Mouse (Mus musculus): ENCODE measurements at regions not wholly inside any gene's neighbourhood (a gene's known extent, or its start where the extent isn't known, plus 50 kb on each side); places are given as distances from the start of the nearest gene placed in this dataset.

DNA sequence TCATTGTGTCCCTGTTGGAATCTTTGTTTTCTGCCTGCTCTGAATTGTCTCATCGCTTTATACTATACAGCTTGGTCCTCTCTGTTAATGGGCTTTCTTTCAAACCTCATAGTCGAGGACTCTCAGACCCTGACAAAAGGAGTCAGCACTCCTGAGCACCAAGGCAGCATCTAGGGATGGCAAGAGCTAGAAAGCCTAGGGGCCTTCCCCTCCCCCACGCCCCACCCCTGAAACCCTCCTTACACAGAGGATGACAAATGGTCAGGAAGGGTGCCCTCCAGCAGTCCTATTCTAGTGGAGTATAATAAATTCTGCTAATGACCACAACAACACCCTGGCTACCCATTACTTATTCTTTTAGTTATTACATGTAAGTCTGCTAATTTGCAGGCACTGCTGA lies 74.4 kb downstream of the Tbx19 start:
- in situ Hi-C loops (cut with MboI, MseI), result no loop called here

DNA sequence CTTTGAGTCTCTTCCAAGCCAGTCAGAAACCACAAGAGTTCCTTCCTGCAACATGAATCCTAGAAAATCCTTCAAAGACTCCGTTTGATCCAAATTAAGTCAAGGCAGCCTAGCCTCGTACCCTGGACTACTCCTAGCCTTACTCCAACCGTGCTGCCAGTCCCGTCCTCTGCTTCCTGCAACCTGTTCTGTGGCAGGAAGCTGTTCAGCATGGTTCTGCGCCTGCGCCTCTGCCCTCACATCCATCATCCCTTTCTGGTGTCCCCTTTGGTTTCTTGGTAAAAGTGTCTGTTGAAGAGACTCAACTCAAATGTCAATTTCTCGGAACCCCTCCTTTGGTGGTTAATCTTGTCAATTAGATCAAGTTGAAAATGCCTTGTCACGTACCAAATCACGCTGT lies 75.8 kb downstream of the Tbx19 start:
- in situ Hi-C loops (cut with MboI, MseI), result no loop called here

DNA sequence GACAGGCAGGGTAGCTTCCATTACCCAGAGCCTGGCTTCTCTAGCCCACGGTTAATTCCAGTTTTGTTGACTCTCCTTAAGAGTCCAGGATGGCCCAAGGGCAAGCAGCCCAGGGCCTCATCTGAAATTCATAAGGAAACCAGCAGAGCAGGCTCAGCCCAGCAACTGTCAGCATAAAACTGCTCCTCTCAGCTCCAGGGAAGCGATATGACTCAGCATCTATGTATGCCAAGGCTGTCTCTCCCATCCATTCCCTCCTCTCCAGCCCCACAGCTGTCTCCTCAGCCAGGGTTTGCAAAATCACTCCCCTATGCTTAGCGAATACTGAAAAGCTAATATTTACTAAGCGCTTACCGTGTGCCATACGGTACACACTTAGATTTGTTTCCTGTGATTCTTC lies 76.4 kb downstream of the Tbx19 start:
- in situ Hi-C loops (cut with MboI, MseI), result no loop called here

DNA sequence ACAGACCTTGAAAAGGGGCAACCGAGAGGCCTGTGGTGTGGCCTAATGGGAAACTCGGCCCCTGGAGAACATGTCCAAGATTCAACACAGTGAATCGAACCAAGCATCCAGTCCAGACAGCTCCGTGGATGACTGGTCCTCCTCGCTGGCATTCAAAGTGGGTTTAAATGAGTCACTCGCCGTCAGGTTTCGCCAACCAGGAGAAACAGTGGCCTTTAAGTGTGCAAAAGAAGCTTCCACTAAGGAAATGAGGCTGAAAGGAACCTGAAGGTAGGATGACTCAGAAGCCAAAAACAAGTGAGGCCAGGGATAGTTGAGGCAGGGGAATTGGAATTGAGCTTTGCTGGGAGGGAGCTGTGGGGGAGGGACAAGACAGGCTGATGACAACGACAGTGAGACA lies 80.2 kb downstream of the Tbx19 start:
- in situ Hi-C loops (cut with MboI, MseI), result no loop called here

DNA sequence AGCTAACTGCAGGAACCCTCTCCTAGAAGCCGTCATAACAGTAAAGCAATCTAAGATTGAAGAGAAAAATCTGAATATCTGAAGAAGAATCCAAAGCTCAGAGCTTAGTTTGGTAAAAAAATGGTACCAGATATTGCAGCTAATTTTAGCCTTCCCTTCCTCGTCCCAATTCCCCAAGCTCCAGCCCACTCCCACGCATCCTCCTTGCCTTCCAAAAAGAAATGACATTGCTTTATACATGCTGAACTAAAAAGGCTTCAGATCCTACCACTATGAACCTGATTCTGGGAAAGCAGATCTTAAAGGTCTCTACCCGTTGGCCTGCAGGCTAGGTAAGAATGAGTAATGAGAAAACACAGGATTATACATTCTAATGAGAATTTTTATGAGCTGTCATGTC lies 83.3 kb downstream of the Tbx19 start:
- in situ Hi-C loops (cut with MboI, MseI), result no loop called here

DNA sequence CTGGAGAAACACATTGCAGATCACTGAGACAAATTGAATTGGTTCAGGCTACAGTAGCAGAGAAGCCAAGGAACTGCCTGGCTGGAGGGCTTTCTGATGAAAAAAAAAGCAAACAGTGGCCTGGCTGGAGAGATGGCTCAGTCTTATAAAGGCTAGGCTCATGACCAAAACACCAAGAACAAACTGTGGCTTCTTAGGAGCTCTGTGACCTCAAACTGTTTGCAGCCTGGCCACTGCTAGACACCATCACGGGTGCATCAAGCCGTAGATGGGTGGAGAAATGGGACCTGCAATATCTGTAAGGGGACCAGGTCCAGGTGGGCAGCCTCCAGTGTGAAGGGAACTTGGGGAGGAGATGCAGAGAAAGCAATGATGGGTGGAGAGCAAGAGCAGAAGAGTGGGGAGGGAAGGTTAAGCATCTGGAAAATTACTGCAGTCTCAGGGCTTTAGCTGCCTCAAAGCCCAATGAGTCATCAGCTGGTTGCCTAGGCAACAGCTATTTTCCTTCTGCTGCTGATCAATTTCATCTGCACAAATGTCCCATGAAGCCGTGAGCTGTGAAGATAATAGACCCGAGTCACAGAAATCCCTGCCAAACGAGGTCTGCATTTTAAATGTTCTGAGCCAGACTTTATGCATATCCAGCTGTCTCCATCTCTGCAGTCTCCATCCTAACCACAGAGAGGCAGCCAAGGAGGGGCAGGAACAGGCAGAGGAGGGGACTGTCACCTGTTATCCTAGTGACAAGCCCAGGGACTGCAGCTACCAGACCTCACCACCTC lies 85.1 kb downstream of the Tbx19 start:
- in situ Hi-C loops (cut with MboI, MseI), result no loop called here

DNA sequence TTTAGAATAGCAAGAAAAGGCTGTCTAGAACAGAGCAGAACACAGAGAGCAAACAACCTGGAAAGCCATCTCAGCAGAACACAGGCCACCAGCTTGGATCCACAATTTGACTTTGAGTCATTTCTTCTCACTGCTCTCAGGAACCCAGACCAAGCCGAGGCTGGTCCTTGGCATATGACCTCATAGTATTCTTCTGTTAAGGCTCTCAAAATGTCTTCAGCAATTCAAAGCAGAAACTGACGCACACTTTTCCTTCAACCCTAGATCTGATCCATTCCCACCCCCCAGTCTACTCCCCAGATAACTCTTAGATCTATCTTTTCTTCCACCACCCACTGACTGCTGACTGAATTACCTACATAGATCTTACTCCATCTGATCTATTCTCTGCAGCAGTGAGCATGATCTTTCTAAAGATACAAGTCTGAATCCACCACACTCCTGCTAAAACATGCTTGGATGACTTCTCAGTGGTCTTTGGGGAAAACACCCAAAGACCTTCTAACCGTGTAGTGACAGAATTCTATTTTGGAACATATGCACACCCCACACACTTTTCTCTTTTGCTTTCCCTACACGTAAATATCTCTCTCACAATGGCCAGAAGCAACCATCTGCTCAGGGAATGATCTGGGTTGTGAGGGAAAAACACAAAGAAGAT lies 88.6 kb downstream of the Tbx19 start:
- in situ Hi-C loops (cut with MboI, MseI), result loop anchor here (5.0 kb wide), 1 partner anchor 40 kb away; no protein-coding TSS in a partner anchor

DNA sequence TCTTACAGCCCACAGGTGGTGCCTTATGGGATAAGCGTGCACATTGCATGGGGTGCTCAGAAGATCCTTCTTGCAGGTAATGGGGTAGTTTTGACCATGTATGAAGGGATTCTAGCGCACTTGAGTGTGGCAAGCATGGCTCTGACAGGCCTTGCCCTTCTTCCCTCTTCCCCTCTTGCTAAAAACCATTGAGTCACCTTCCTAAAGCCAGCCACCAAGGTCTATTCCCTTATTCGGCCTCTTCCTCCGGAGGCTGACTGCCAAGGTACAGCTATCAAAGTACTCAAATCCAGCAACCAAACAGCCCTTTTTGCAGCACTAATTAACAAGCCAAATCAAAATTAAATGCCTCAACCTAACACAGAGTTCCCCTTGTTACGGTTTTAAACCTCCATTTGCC lies 95.6 kb downstream of the Tbx19 start:
- in situ Hi-C loops (cut with MboI, MseI), result no loop called here

DNA sequence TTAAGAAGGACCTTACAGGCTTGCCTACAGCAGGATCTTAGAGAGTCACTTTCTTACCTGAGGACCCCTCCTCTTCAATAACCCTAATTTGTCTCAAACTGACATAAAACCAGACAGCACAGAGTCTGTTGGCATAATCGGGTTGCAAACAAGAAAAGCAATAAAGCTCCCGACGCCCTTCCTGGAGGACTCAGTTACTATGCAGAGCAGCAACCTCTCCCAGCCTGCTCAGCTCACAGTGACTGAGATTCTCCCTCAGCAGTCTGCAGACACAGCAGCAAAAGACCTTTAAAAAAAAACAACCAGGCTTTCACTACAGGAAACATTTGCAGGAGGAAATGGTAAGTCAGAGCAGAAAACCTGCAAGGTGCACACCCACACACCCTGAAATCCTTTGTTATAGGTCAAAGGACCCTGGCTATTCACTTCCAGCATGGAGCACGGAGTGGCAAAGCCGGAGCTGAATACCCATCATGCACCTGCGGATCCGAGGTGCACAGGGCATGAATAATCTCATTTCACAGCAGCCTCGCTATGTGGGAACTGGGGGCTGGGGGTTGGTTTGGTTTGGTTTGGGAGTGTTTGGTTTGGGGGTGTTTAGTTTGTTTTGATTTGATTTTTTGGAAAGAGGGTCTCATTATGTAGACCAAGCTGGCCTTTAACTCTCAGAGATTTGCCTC lies 97.6 kb downstream of the Tbx19 start:
- in situ Hi-C loops (cut with MboI, MseI), result no loop called here

DNA sequence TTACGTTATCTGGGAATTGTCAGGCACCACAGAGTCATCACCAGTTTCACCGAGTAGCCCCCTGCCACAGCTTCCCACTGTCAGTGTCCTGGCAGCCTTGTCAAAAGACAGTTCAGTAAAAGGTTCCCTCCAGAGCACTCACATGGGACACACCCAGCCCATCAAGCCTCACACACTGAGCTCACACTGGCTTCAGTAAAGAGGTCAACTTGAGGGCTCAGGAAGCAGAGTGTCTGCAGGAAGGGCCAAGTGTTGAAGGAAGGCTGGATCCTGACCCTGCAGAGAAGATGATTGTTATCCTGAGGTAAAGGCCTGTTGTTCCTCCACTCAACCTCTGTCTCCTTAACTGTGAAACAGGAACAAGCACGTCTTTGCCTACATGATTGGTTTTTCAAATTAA lies 99.2 kb downstream of the Tbx19 start:
- in situ Hi-C loops (cut with MboI, MseI), result no loop called here

DNA sequence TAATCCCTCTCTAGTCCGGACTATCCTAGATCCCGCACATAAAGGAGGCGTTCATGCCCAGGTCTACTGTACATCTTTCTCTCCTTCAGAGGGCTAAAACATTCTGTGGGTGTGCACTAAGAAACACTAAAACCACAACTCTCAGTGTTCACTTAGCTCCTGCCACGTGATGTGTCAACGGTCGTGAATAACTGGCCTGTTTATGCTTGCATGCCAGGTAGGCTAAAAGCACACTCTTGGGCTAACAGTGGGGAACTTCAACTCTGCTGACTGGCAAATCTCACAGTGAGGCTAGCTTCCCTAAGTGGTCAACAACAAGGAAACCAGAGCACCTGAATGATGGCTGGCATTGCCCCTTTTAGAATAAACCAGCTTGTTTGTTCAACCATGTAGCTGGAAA lies 106.3 kb downstream of the Tbx19 start:
- in situ Hi-C loops (cut with MboI, MseI), result no loop called here

DNA sequence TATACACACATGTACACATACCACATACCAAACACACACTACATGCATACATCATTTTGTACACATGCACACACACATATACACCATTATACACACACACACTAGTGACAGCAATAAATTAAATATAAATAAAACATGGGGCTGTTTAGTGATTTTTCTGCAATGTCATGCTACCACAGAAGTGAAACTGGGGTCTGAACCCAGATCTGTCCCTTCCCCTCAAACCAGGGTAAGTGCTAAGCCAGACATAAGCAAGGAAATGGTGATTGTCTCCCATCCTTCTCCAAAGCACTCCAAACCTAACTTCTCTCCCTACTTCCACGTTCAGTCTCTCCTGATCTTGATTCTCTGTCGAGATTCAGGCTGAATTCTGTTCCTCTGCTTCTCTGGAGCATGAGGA lies 109.3 kb downstream of the Tbx19 start:
- in situ Hi-C loops (cut with MboI, MseI), result no loop called here

DNA sequence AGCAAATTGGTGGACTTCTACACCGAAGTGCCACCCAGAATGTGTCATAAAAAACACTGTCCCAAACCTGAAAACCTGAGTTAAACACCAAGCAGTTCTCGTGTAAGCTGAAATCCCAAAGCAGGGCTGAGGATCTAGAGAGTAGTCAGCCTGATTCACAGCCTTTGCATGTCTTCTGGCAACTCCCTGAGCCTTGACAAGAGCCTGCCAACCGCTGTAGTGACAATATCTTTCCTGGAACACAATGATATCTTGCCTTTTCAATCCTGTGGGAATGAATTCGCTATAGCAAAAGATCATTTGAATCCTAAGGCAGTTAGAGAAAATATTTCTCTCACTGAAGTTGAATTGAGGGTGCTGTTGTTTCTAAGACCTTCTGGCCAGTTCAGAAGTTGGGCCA lies 110.4 kb downstream of the Tbx19 start:
- in situ Hi-C loops (cut with MboI, MseI), result no loop called here

DNA sequence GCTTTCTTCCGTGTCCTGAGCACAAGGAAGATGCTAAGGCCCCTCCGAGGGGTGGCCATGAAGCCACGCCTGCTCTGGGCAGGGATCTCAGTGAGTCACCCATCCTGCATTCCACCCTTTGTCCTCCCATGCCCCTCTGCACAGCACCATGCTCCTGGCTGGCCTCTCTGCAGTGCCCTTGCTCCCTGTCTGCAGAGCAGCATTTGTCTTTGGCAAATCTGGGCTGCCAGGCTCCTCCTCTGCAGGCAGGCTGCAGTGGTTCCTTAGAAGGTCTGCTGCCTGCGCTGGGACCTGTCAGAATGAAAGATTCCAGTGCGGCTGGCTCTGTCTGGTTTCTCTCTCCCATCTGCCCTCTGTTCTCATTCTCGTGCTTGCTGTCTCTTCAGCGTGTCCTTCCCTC lies 111.3 kb upstream of the Xcl1 start:
- in situ Hi-C loops (cut with MboI, MseI), result no loop called here

DNA sequence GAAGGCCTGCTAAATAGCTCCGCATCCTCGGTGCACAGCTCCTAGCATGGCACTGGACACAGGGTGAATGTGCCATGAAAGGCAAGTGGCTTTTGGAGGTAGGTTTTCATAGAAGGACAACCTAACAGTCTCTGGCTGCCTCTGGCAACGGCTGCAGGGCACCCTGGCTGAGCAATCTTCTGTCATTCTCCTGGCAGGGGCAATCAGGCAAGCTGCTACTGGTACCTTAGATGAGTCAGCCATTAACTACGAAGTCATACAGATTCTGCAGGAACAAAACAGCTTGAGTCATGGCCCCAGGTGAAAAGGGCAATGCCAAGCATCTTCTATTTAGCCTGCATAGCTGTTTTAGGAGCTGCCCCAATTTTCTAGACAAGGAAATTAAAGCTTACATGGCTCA lies 110.7 kb upstream of the Xcl1 start:
- in situ Hi-C loops (cut with MboI, MseI), result no loop called here

DNA sequence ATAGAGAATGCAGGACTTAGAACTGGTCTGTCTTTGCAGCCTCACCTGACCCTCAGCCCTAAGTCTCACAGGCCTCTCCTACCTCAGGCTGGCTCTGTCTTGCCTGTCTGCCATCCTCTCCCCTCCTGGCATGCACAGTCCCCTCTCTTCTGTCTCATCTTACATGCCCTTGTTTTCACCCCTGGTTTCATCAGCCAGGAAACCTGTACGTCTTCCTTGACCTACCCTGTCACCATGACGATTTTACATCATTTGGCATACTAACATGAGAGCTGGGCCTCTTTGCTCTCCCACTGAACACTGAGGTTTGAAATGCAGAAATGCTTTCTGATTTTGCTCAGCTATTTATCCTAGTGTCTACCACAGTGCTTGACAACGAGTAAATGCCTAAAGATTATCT lies 108.0 kb upstream of the Xcl1 start:
- in situ Hi-C loops (cut with MboI, MseI), result no loop called here

DNA sequence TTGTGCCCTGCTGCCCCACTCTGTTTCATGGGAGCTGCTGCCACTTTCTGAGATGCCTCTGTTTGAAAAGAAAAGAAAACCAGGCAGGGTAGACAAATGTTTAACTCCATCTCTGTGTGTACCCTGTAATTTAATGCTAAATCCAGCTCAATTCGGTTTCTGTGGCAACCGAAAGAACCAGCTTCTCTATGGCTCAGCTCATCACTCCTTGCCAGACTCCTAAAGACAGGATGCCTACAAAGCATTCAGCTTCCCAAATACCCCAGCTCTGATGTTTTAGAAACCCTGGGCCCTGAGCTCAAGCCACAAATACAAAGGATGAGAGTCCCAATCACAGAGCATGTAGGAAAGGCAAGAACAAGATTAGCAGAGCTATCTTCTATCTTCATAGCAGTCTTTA lies 106.8 kb upstream of the Xcl1 start:
- in situ Hi-C loops (cut with MboI, MseI), result no loop called here

DNA sequence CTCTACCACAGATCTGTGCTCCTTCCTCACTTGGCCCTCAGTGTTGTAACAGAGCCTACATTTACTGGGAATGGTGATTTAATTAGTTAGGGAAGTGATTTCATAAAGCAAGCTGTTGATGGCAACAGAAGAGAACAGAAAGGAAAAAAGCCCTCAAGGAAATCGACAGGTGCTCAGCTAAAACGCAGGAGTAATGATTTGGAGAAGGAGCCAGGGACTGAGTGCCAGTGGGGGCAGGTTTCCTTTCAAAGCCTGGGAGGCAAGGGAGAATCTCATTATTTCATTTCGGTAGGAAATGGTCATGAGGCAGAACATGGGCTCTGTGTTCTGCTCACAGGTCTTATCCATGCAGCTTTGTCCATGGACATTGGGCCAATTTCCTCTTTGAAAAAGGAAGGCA lies 101.3 kb upstream of the Xcl1 start:
- in situ Hi-C loops (cut with MboI, MseI), result no loop called here

DNA sequence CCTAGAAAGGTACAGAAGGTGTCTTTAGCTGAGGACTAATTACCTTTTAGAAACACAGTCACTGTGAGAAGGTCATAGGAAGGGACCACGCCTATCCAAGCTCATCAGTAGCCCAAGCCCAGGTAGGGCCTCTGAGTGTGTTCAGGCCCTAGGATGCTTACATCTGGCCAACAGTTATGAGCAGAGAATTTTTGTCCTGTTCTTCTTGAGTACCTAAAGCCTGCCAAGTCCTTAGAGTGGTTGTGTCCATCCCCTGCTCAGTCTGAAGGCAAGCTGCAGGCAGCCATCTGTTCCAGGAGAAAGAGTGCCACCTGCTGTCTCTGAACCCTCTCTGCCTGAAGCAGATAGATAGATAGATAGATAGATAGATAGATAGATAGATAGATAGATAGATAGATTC lies 100.3 kb upstream of the Xcl1 start:
- in situ Hi-C loops (cut with MboI, MseI), result no loop called here

DNA sequence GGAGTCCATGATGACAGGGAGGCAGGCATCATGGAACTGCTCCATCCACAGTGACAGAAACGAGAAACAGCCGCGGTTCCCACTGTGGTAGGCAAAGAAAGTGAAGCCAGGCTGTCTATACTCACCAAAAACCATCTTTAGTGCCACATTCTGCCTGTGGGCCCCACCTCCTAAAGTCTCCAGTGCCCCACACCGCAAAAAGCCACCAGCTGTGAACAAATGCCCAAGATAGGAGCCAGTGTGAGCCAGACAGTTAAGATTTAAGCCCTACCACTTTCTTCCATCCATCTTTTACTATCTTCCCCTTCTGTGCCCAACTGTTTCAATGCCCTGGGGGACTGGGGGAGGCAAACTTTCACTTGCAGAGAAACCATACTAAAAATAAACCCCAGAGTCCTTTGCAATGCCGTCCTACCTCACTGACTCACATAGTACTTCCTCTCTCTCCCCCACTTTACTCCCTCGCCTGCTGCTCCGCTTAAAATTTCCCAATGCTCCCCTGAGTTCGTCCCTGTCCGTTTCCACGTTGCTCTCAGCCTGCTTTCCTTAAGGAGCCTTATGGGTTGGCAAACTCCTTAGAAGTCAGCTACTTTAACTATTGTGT lies 85.7 kb upstream of the Xcl1 start:
- in situ Hi-C loops (cut with MboI, MseI), result no loop called here

DNA sequence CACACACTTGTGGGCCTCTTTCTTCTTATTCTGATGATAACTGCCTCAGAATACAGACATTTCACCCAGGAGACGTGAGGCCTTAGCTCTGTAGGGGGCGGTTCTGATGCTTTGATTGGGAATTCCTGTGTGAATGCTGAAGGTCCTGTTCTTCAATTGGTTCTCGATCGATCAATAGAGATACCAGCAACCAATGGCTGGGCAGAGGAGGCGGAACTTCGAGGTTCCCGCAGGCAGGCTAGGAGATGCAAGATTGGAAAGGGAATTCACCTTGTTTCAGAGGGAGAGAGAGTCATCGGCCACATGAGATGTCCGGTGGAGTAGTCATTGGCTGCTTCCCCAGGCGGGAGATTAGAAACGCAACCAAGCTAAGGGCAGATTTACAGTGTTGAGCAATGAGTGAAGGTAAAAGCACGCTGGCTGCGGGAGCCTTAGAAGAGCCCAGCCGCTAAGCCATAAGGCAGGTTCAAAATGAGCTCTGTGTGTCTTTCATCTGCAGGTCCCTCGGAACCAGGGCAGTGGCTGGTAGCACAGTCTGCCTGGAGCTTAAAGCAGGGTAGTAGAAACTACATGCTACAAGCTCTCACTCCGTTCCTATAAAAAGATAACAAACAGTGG lies 83.5 kb upstream of the Xcl1 start:
- in situ Hi-C loops (cut with MboI, MseI), result no loop called here

DNA sequence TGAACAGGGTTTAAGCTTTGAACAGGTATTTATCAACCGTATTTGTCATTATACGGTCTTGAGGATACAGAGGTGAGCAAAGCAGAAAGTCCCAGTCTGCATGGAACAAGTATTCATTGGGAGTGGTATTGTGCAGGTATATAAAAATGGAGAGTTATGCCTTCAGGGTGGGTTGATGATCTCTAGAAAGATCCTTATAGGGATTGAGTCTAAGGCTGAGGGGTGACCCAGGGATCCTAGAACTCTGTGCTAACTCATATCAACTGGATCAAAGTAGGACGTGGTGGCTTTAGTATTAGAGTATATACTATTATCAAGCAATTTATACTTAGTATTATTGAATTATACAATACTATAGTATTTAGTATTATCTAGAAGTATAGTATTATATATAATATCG lies 82.9 kb upstream of the Xcl1 start:
- in situ Hi-C loops (cut with MboI, MseI), result no loop called here
